Mouse (Mus musculus) left cerebral cortex, adult 2 months (tissue): ENCODE results near the gene Dzip1. TPM values are rescaled to one million over a fixed set of nuclear protein-coding genes. Genes with fewer than 3 reads are reported as not detected.
A peak's percentile ranks its signal among the peaks of the same experiment; 100 is the strongest.

Experiments used
- DNase-seq, 2 experiments: peaks; one replicate each; pipeline ENCODE4 v3.0.0; 2021 to 2022; ENCODE audit warnings: low spot score in 2 of 2, mixed read lengths in 1 of 2; ENCODE audit errors: extremely low spot score in 1 of 2
- H3K27ac ChIP-seq: fragments of 200-600 bp; 2 replicates; pipeline ENCODE4 v1.8.1; 2022
- H3K4me3 ChIP-seq: fragments of 200-600 bp; 2 replicates; pipeline ENCODE4 v1.8.1; 2022
- CTCF ChIP-seq: fragments of 200-600 bp; IDR thresholded peaks from 2 replicates; pipeline ENCODE4 v1.8.1; 2022; ENCODE audit warnings: antibody characterized with exemption, mild to moderate bottlenecking, moderate library complexity
- intact Hi-C: fragments of 180-260 bp; cut with DNase I; formaldehyde crosslinking; loops from one replicate; pipeline ENCODE4 v1.15.1; 2025
- long read RNA-seq, 2 experiments: library from polyadenylated mRNA; stranded (forward); transcript quantifications; one replicate each; pipeline ENCODE4 v2.0.0; 2021; ENCODE audit warnings: borderline mapping rate in 2 of 2
- total RNA-seq, 2 experiments: library from RNA; stranded (reverse); gene quantifications; 2 replicates each; pipeline ENCODE4 v1.2.3; 2021

Gene Dzip1
- total RNA-seq = 100 to 1,000 TPM; 101 to 117 TPM
- long read RNA-seq, experiment 1, full-length matches to known transcripts = 1 of 37 reads
- long read RNA-seq, experiment 1, partial matches to known transcripts = 13 of 37 reads
- long read RNA-seq, experiment 1, other reads (novel, unspliced or antisense) = 23 of 37 reads
- long read RNA-seq, experiment 2, full-length matches to known transcripts = 1 of 49 reads
- long read RNA-seq, experiment 2, partial matches to known transcripts = 14 of 49 reads
- long read RNA-seq, experiment 2, other reads (novel, unspliced or antisense) = 34 of 49 reads

- intact Hi-C loops = loop anchor here (1.0 to 5.0 kb wide), 2 partner anchors 12 to 102 kb away; partner anchors contain the start of gene Dnajc3
Measured at GRCm38 (mm10) chr14:118924673-118925615, at the start of gene Dzip1. Dzip1 (minus strand) TSS chr14:118925460.

GRCm38 (mm10) chr14:118972268-118972667 lies 47.0 kb upstream of the Dzip1 start:
- TF ChIP-seq CTCF = no peak
- intact Hi-C loops = no loop called here
- Histone ChIP-seq H3K27ac (no peak overlapping the region), H3K4me3 (no peak overlapping the region)
- no peak for DNase-seq

More at GRCm38 (mm10) chr14:118924673-118925615, at the start of gene Dzip1:
- no peak; the same call in none of the 2 replicates for TF ChIP-seq CTCF
- Histone ChIP-seq H3K4me3 (peak within 1 kb of the TSS; percentile 82), H3K27ac (peak within 1 kb of the TSS; percentile 95)
- peak; percentile 79 to 82 for DNase-seq

- DNase-seq = no peak
- Histone ChIP-seq H3K4me3 (no peak overlapping the region), H3K27ac (no peak overlapping the region)
- intact Hi-C loops = no loop called here
- TF ChIP-seq CTCF = no peak
Measured at GRCm38 (mm10) chr14:118967646-118968045, 42.4 kb upstream of the Dzip1 start.

GRCm38 (mm10) chr14:118965356-118966000 lies 40.2 kb upstream of the Dzip1 start:
- no peak for TF ChIP-seq CTCF
- intact Hi-C loops = no loop called here
- no peak for DNase-seq
- H3K4me3 ChIP-seq = no peak overlapping the region
- no peak overlapping the region for H3K27ac ChIP-seq

- TF ChIP-seq CTCF = no peak
- Histone ChIP-seq H3K4me3 (no peak overlapping the region), H3K27ac (no peak overlapping the region)
- DNase-seq = no peak
- intact Hi-C loops = no loop called here
Measured at GRCm38 (mm10) chr14:118958010-118958409, 32.8 kb upstream of the Dzip1 start.

- intact Hi-C loops = no loop called here
- Histone ChIP-seq H3K4me3 (no peak overlapping the region), H3K27ac (no peak overlapping the region)
- no peak for TF ChIP-seq CTCF
- DNase-seq = no peak
Measured at GRCm38 (mm10) chr14:118951912-118952583, 26.8 kb upstream of the Dzip1 start.

GRCm38 (mm10) chr14:118948841-118949240 lies 23.6 kb upstream of the Dzip1 start:
- no peak for TF ChIP-seq CTCF
- DNase-seq = no peak
- Histone ChIP-seq H3K4me3 (no peak overlapping the region), H3K27ac (no peak overlapping the region)
- intact Hi-C loops = no loop called here

- TF ChIP-seq CTCF = no peak
- Histone ChIP-seq H3K27ac (no peak overlapping the region), H3K4me3 (no peak overlapping the region)
- intact Hi-C loops = no loop called here
- DNase-seq = no peak
Measured at GRCm38 (mm10) chr14:118944702-118945101, 19.4 kb upstream of the Dzip1 start.

GRCm38 (mm10) chr14:118942076-118942475 lies 16.8 kb upstream of the Dzip1 start:
- Histone ChIP-seq H3K4me3 (no peak overlapping the region), H3K27ac (no peak overlapping the region; the same call in 1 of the 2 replicates)
- TF ChIP-seq CTCF = no peak
- intact Hi-C loops = no loop called here
- DNase-seq = no peak

GRCm38 (mm10) chr14:118940796-118941495 lies 15.7 kb upstream of the Dzip1 start:
- intact Hi-C loops = no loop called here
- H3K4me3 ChIP-seq = no peak overlapping the region
- H3K27ac ChIP-seq = no peak overlapping the region
- TF ChIP-seq CTCF = no peak
- DNase-seq = no peak

GRCm38 (mm10) chr14:118938551-118938950 lies 13.3 kb upstream of the Dzip1 start:
- H3K4me3 ChIP-seq = peak overlapping the region; percentile 100
- H3K27ac ChIP-seq = peak overlapping the region; percentile 95
- intact Hi-C loops = no loop called here
- TF ChIP-seq CTCF = no peak
- DNase-seq = no peak
